Mouse (Mus musculus) lung, adult 2 months (tissue): ENCODE measurements around the gene Tbcel.

ENCODE experiments used
- CTCF ChIP-seq: fragments of 200-500 bp; IDR thresholded peaks from 2 replicates; pipeline ENCODE4 v1.5.1; 2011; ENCODE audit warnings: mild to moderate bottlenecking, low read length, control low read depth; ENCODE audit not compliant: insufficient read depth
- POLR2A ChIP-seq: fragments of 200-500 bp; IDR thresholded peaks from 2 replicates; pipeline ENCODE4 v1.6.1; 2011; ENCODE audit warnings: low read depth, mild to moderate bottlenecking, control low read depth, low read length, borderline replicate concordance; ENCODE audit errors: extremely low read depth

GRCm38 (mm10) chr9:42382063-42382462, 125.5 kb downstream of the Tbcel start:
- TF ChIP-seq CTCF (no peak), POLR2A (no peak)
